ENCODE assay signal across 8 mouse cellular contexts in the genomic region with DNA sequence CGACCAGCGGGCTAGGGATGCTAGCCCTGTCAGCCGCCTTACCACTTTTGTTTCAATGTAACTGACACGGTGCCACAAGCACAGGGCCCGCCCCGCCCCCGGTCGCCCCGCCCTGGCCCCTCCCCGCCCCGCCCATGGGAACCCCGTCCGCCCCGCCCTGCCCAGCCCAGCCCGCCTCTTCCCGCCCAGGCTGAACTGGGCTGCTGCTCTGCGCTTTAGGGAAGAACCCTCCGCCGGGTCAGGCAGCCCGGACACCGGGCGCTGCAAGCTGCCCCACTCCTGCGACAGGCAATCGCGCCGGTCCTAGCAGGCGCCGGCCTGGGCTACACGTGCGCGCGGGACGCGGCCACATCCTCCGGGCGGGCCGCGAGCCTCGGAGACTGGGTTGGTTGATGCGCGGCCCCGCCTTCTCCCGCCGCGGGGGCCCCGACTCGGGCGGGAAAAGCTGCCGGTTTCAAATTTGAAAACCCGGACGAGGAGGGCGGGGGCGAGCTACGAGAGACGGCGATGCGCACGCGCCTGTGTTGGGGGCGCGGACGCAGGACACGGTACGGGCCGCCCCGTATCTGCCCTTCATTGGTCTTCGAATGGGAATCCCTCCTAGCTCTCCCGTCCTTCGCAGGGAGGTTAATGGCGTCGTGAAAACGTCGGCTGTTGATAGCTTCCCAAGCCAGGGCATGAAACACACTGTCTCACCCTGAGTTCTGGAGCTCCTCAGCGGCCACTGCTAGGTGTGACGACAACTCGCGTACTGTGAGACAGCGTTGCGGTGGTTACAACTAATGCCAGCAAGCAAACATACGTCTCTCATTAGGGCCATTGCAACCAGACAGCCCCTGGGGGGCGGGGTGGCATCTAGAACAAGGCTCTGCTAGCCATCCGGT. TPM values are rescaled to one million over a fixed set of nuclear protein-coding genes. Genes with fewer than 3 reads are reported as not detected.
DNase-seq lines count a peak whose midpoint lies in the region; ATAC-seq and TF ChIP-seq lines count a peak whose summit lies in the region.

A gene (minus strand): TSS at position 141 of the 884 bp plus-strand sequence.

- H3K9me3 ChIP-seq in embryonic facial prominence, embryonic 15.5 days (replicated peaks): no peaks in the 10 kb centered on the region
- no peaks in the 10 kb centered on the region for H3K9me3 ChIP-seq in heart, embryonic 11.5 days (replicated peaks; ENCODE audit: control insufficient read depth, low read length)
- no peaks in the 10 kb centered on the region for H3K9me3 ChIP-seq in kidney, embryonic 15.5 days (replicated peaks)
- H3K9me3 ChIP-seq in liver, embryonic 13.5 days (replicated peaks): no peaks in the 10 kb centered on the region
- H3K9me3 ChIP-seq in stomach, embryonic 14.5 days (ENCODE audit: control insufficient read depth, low read depth, low read length): no peaks in the 10 kb centered on the region

- TF ChIP-seq POLR2A in bone marrow, adult 2 months (IDR thresholded peaks at IDR 0.05; ENCODE audit: borderline replicate concordance, control insufficient read depth, low read depth, low read length): peak; percentile 75; the same call in 1 of the 2 replicates

- TF ChIP-seq CTCF in bone marrow, adult 2 months (IDR thresholded peaks at IDR 0.05; ENCODE audit: control insufficient read depth, insufficient read depth, low read length): no peak

- peak within 1 kb of the TSS; percentile 92 for H3K4me3 ChIP-seq in bone marrow, adult 2 months (replicated peaks; ENCODE audit: control insufficient read depth, low read depth, low read length)
- peak within 1 kb of the TSS; percentile 82 for H3K4me3 ChIP-seq in embryonic facial prominence, embryonic 15.5 days (replicated peaks)
- peak within 1 kb of the TSS; percentile 70 for H3K4me3 ChIP-seq in heart, embryonic 11.5 days (ENCODE audit: low read depth, low read length)
- peak within 1 kb of the TSS; percentile 78 for H3K4me3 ChIP-seq in kidney, embryonic 15.5 days (replicated peaks)
- peak within 1 kb of the TSS; percentile 95 for H3K4me3 ChIP-seq in liver, embryonic 13.5 days (replicated peaks)
- H3K4me3 ChIP-seq in stomach, embryonic 14.5 days (ENCODE audit: low read depth, low read length): peak within 1 kb of the TSS; percentile 64

- peak within 1 kb of the TSS; percentile 97 for H3K27ac ChIP-seq in bone marrow, adult 2 months (ENCODE audit: control insufficient read depth, insufficient read depth, low read depth, low read length, poor library complexity)
- H3K27ac ChIP-seq in embryonic facial prominence, embryonic 15.5 days (replicated peaks): peak within 1 kb of the TSS; percentile 91
- H3K27ac ChIP-seq in heart, embryonic 11.5 days (ENCODE audit: low read depth, low read length): peak within 1 kb of the TSS; percentile 89
- peak within 1 kb of the TSS; percentile 97 for H3K27ac ChIP-seq in kidney, embryonic 15.5 days
- H3K27ac ChIP-seq in liver, embryonic 13.5 days: peak within 1 kb of the TSS; percentile 95
- H3K27ac ChIP-seq in stomach, embryonic 14.5 days (ENCODE audit: low read length): peak within 1 kb of the TSS; percentile 92

- no peaks in the 10 kb centered on the region for H3K27me3 ChIP-seq in embryonic facial prominence, embryonic 15.5 days
- peaks cover 6% of the 10 kb centered on the region for H3K27me3 ChIP-seq in heart, embryonic 11.5 days (ENCODE audit: control insufficient read depth, insufficient read depth, low read length)
- H3K27me3 ChIP-seq in kidney, embryonic 15.5 days: no peaks in the 10 kb centered on the region
- H3K27me3 ChIP-seq in liver, embryonic 13.5 days: no peaks in the 10 kb centered on the region
- H3K27me3 ChIP-seq in stomach, embryonic 14.5 days (ENCODE audit: control insufficient read depth, insufficient read depth, low read length): no peaks in the 10 kb centered on the region

- peak within 1 kb of the TSS; percentile 58 for H3K9ac ChIP-seq in embryonic facial prominence, embryonic 15.5 days
- peak within 1 kb of the TSS; percentile 84 for H3K9ac ChIP-seq in heart, embryonic 11.5 days (ENCODE audit: low read depth, low read length)
- H3K9ac ChIP-seq in kidney, embryonic 15.5 days: peak within 1 kb of the TSS; percentile 76
- H3K9ac ChIP-seq in liver, embryonic 13.5 days: peak within 1 kb of the TSS; percentile 92
- H3K9ac ChIP-seq in stomach, embryonic 14.5 days (replicated peaks; ENCODE audit: low read depth, low read length): peak within 1 kb of the TSS; percentile 61

- DNase-seq in CD4-positive helper T cell, adult 2 months (ENCODE audit: low read depth, low spot score): peak; percentile 91
- DNase-seq in liver, embryonic 13.5 days: peak; percentile 92
- DNase-seq in natural killer cell, adult 2 months (ENCODE audit: low spot score in 2 of 2): peak; percentile 77 to 84

- ATAC-seq in embryonic facial prominence, embryonic 15.5 days (ENCODE audit: insufficient number of reproducible peaks, low FRiP score, low TSS enrichment, low read depth): peak; percentile 86
- peak; percentile 84 for ATAC-seq in heart, embryonic 11.5 days (replicated peaks; ENCODE audit: insufficient number of reproducible peaks, low FRiP score, low TSS enrichment)
- ATAC-seq in kidney, embryonic 15.5 days (replicated peaks; ENCODE audit: low FRiP score): peak; percentile 89
- ATAC-seq in liver, embryonic 13.5 days (ENCODE audit: low read depth): peak; percentile 86
- ATAC-seq in stomach, embryonic 14.5 days (ENCODE audit: insufficient number of reproducible peaks, insufficient read depth, low FRiP score, low read depth): peak; percentile 83

- H3K4me1 ChIP-seq in bone marrow, adult 2 months (ENCODE audit: control insufficient read depth, insufficient read depth, low read length): peaks cover 3% of the 10 kb centered on the region
- H3K4me1 ChIP-seq in embryonic facial prominence, embryonic 15.5 days: peaks cover 36% of the 10 kb centered on the region
- H3K4me1 ChIP-seq in heart, embryonic 11.5 days (ENCODE audit: control insufficient read depth, insufficient read depth, low read length): peaks cover 19% of the 10 kb centered on the region
- peaks cover 48% of the 10 kb centered on the region for H3K4me1 ChIP-seq in kidney, embryonic 15.5 days
- H3K4me1 ChIP-seq in liver, embryonic 13.5 days (replicated peaks): peaks cover 56% of the 10 kb centered on the region
- peaks cover 28% of the 10 kb centered on the region for H3K4me1 ChIP-seq in stomach, embryonic 14.5 days (ENCODE audit: control insufficient read depth, insufficient read depth, low read length)

- 1% methylated on average over 79 of the region's 82 CpGs for WGBS in bone marrow, adult 2 months
- under 1% methylated on average over 80 of the region's 82 CpGs for WGBS in embryonic facial prominence, embryonic 15.5 days
- WGBS in heart, embryonic 11.5 days (ENCODE audit: insufficient replicate concordance): under 1% methylated on average over 80 of the region's 82 CpGs
- WGBS in kidney, embryonic 15.5 days: under 1% methylated on average over 80 of the region's 82 CpGs
- under 1% methylated on average over 81 of the region's 82 CpGs for WGBS in liver, embryonic 13.5 days (ENCODE audit: insufficient replicate concordance)
- under 1% methylated on average over 82 of the region's 82 CpGs for WGBS in stomach, embryonic 14.5 days

- peak within 1 kb of the TSS; percentile 91 for H3K4me2 ChIP-seq in embryonic facial prominence, embryonic 15.5 days (replicated peaks)
- H3K4me2 ChIP-seq in heart, embryonic 11.5 days: peak within 1 kb of the TSS; percentile 94
- peak within 1 kb of the TSS; percentile 94 for H3K4me2 ChIP-seq in kidney, embryonic 15.5 days
- H3K4me2 ChIP-seq in liver, embryonic 13.5 days: peak within 1 kb of the TSS; percentile 93
- H3K4me2 ChIP-seq in stomach, embryonic 14.5 days (replicated peaks; ENCODE audit: low read depth, low read length): peak within 1 kb of the TSS; percentile 87

- H3K36me3 ChIP-seq in embryonic facial prominence, embryonic 15.5 days: peaks cover 13% of the 10 kb centered on the region
- H3K36me3 ChIP-seq in heart, embryonic 11.5 days (ENCODE audit: control insufficient read depth, insufficient read depth, low read length): peaks cover 10% of the 10 kb centered on the region
- H3K36me3 ChIP-seq in kidney, embryonic 15.5 days: peaks cover 20% of the 10 kb centered on the region
- H3K36me3 ChIP-seq in liver, embryonic 13.5 days: peaks cover 26% of the 10 kb centered on the region
- H3K36me3 ChIP-seq in stomach, embryonic 14.5 days (ENCODE audit: control insufficient read depth, insufficient read depth, low read length): peaks cover 13% of the 10 kb centered on the region

RNA-seq across cellular contexts. Expression of the gene that starts here (rescaled TPM):
- polyA plus RNA-seq in bone marrow, adult 2 months (2011; ENCODE audit: insufficient read depth, insufficient read length, low replicate concordance, missing spikeins): 46.2 and 59.0 TPM in 2 replicates
- polyA plus RNA-seq in embryonic facial prominence, embryonic 15.5 days (2015; fragmentation: Nextera tagmentation; extraction: Ambion mirVana): 40.9 and 44.0 TPM in 2 replicates
- polyA plus RNA-seq in heart, embryonic 11.5 days (2014; fragmentation: Nextera tagmentation; extraction: Ambion mirVana): 17.6 and 18.0 TPM in 2 replicates
- 26.8 and 31.0 TPM in 2 replicates for polyA plus RNA-seq in kidney, embryonic 15.5 days (2015; fragmentation: Nextera tagmentation; extraction: Ambion mirVana)
- 22.0 and 23.0 TPM in 2 replicates for polyA plus RNA-seq in liver, embryonic 13.5 days (2015; fragmentation: Nextera tagmentation; extraction: Ambion mirVana)
- polyA plus RNA-seq in stomach, embryonic 14.5 days (2014; fragmentation: Nextera tagmentation; extraction: Ambion mirVana): 33.5 and 40.7 TPM in 2 replicates

Comparison
In these comparisons a context has a peak if more than half of its experiments do, and no peak if none do; other contexts are left out.
1. Peak in every context shown above with its lines: DNase-seq, ATAC-seq, H3K4me3 ChIP-seq and H3K27ac ChIP-seq.